Mouse (Mus musculus) brain, embryonic 18.5 days (tissue): ENCODE measurements around the gene Tm9sf2.
A peak's percentile ranks its signal among the peaks of the same experiment; 100 is the strongest.
"Not testable (repeated sequence)": the region's sequence is repeated elsewhere in the genome, so short reads cannot be mapped to it uniquely, and the experiment has no call there.

ENCODE experiments used
- DNase-seq: peaks from one replicate; pipeline ENCODE4 v3.0.0-alpha.2; 2012; ENCODE audit warnings: low read depth, low spot score

Tm9sf2 gene

DNA sequence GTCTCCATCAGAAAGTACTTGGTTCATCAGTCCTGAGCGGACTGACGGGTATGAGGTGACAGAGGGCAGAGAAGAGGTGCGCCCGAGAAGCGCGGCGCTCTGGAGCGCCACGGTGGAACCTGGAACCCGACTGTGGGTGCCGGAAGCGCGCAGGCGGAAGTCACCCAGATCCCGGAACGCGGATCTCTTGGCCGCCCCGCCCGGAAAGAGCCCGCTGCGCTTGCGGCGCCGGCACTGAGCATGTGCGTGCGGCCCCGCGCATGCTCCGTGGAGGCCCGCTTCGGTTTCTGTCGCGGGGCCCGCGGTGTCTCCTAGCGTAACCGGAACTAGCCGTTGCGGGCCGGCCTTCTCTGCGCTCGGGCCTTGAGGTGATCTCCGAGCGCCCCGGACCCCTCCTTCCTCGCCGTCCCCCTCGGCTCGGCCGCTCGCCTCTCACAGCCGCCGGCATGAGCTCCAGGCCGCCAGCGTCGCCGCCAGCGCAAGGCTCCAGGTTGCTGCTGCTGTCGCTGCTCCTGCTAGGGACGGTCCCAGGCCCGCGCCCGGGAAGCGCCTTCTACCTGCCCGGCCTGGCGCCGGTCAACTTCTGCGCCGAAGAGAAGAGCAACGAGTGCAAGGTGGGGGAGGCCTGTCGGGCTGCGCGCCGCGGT is at the start of gene Tm9sf2:
TSS of gene Tm9sf2 (plus strand) at position 217 of the 647 bp plus-strand sequence.
- DNase-seq, result peak; percentile 86

DNA sequence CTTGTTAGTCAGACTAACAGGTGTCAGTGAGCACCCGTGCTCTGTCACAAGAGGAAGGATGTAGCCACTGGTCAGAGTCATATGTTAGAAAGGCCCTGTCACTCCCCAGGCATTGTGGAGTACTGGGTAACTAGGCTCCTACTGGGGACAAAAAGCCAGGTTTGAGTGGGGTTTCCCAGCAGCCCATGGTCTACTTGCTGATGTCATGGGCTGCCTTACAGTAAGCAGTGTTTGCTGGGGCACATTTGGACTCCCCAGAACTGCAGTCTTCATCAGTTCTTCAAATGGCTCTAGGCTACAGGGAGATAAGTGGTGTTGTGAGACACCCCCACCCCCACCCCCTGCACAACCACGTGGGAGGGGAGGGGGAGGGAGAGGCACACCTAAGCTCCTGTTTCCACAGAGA is 48.9 kb upstream of the Tm9sf2 start:
- DNase-seq, result no peak

DNA sequence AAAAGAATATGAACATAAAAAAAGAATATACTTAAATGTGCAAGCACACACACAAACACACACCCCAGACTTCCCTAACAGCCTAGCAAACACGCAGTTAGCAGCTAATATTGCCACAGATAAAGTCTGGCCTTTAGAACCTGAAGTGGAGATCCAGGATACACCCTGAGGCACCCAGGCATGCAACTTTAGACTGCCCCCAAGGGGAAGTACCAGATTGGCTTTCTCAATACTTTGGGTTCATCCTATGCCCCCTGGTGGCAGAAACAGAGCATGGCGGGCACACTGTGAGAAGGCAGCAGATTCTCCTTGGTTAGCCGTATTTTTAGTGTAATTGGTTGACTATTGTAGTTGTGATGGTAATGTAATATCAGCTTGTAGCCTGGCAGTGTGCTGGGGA is 46.2 kb upstream of the Tm9sf2 start:
- DNase-seq, result peak; percentile 8

DNA sequence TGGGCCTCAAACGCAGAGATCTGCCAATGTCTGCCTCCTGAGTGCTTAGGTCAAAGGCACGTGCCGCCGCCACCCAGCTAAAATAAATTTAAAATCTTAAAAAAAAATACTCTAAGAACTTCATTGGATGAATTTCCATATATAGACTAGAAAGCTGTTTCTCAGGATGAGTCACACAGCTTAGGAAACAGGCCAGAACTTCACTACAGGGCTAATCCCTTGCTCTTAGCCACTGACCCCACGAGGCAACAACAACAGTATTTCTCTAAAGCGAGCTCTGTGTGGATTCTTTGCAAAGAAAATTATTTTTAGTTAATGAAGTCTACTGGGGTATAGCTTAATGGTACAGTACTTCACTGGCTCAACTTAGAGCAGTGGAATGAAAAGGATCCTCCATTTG is 45.5 kb upstream of the Tm9sf2 start:
- no peak for DNase-seq

DNA sequence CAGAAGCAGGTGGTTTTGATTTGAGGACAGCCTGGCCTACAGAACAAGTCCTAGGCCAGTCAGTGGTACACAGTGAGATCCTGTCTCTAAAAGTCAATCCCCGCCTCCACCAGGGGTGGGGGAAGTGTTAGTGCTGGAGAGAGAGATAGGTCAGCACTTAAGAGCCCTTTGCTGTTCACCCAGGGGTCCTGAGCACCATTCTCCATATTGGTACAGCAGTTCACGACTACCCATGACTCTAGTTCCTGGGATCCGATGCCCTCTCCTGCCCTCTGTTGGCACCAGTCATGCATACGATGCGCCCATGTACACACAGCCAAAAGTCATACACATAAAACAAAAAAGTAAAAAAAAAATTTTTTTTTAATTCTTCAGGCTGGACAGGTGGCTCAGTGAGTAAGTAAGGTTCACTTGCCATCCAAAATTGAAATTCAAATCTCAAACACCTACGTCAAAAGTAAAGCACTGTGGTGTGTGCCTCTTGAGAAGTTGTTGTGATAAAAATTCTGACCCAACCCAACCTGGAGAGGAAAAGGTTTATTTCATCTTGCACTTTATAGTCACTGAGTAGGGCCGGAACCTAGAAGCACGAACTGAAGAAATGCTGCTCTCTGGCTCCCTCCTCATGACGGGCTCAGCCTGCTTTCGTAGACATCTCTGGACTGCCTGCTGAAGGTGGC is 44.3 kb upstream of the Tm9sf2 start:
- DNase-seq, result no peak

DNA sequence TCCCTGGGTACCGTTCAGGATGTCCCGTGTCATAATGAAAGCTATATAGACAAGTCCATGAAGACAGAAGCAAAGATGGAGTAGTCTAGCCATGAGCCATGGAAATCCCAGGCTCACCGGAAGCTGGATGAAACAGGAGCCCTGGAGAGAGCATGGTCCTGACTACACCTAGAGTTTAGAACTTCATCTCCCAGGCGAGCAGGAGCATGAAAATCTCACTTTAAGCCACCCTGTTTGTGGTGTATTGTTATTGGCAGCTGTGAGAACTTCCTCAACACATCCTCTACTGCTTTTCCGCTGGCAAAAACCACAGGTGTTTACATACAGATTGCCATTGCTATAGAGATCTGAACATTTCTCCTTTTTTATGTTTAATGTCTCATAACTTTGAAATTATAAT is 43.2 kb upstream of the Tm9sf2 start:
- no peak for DNase-seq

DNA sequence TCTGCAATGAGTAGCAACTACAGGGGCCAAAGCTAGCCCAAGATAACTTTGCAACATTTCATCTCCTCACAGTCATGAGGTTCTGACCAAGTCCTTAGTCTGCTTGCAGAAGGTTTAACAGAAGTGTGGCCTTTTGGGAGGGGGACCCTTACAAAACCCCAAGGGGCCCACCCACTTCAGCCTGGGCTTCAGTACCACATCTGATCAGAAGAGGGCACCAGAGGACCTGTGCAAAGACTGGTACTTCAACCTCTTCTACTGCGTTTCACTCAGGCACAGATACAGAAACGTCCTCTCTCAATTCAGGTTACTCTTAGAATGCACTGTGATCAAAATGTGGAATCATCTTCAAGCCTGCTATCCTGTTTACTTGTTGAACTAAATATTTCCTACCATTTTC is 42.3 kb upstream of the Tm9sf2 start:
- DNase-seq, result no peak

DNA sequence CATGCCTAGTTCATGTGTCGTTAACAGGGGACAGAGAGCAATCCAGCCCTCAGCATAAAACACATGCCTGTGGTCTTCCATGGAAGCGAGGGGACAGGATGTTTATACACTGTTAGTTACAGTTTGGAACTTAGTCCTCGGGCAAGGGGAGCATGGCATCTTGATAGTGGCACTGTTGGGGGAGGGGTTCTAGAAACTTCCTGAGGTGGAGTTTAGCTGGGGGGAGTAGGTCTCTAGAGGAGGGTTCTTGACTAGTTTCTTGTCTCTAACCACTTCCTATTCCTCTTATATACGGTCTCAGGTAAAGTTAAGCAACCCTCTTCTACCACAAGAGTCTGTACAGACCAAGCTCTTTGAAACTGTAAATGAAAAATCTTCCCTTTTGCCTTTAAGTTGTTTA is 40.6 kb upstream of the Tm9sf2 start:
- no peak for DNase-seq

DNA sequence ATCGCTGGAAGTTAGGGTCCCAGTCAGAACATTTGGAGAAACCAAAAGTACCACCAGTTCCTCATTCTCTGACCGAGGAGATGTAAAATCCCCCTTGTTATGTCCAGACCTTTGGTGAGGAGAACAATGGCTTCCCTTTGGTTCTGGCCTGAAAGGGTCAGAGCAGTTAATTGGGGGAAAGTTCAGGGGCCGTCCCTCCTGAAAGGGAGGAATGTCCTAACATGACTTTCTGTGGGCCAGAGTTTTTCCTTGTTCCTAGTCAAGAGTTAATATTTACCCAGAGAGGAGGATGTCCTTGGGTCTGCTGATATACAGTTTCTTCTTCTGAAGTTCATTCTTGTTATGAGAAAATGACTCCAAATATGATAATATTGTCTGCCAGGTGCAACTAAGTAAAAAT is 38.8 kb upstream of the Tm9sf2 start:
- DNase-seq, result not testable (repeated sequence)

DNA sequence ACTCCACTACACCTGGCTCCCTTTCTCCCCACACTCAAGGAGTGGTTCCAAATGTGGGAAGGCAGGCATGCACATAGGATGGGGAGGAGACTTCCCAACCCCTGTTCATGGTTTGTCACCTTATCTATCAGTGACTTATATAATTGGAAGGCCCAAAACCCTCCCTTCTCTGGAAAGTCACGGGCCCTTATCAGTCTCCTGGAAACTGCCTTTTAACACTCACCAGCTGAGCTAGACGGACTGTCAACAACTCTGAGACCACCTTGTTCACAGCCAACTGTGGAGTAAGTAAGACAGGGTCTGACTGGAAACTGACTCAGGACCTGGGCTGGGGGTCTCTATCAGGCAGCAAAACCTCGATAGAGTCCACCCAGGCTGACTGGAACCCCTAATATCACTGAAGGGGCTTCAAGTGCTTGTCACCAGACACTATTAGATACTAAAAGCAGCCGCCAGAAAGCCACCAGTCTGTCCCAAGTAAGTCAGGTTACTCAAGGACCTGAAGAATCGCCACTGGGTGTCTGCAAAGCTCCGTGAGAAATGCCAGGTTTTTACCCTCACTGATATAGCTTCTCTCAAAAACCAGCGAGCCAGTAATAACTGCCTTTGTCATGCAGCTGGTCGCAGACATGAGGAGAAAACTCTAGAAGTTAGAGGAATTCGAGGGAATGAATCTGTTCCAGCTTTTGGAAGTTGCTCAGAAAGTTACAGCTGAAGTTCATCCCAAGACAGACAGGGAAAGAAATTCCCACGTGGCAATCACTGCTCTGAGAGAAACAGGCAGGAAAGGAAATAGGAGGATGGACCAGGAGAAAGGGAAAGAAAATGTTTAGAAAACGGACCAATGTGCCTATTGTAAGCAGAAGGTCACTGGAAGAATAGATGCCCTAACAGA is 37.8 kb upstream of the Tm9sf2 start:
- no peak for DNase-seq

DNA sequence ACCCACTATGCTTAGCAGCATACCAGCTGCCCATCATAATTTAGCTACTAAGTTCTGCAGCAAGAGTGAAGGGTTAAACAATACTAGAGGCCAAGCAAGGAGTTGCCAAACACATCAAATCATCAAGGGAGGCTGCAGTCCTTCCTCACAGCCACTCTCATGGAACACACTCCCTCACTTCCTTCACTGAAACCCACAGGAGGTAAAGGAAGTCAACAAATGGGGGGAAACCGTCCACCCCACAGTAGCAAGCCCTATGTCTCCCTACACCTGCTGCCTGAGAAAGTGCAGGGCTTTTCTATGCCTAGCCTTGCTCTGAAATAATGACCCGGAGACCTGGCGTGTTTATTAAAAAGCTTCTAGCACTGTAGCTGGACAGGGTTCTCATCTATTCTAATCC is 36.9 kb upstream of the Tm9sf2 start:
- DNase-seq, result no peak

DNA sequence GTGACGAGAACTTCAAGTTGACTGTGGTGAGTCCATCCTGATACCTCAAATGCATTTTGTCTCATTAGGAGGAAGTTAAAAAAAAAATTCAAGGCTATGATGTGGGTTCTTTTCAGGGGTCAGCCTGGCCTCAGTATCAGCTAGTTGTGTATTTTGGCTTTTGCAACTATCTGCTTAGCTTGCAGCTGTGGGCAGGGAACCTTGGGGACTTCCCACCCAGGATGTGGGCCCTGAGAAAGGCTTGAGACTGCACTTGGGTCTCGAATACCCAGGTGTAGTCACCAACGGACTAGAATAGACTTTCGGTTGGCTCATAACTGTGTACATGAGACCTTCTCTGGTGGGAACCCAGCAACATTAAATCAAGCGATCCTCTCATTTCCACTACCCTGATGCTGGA is 33.4 kb upstream of the Tm9sf2 start:
- DNase-seq, result no peak

DNA sequence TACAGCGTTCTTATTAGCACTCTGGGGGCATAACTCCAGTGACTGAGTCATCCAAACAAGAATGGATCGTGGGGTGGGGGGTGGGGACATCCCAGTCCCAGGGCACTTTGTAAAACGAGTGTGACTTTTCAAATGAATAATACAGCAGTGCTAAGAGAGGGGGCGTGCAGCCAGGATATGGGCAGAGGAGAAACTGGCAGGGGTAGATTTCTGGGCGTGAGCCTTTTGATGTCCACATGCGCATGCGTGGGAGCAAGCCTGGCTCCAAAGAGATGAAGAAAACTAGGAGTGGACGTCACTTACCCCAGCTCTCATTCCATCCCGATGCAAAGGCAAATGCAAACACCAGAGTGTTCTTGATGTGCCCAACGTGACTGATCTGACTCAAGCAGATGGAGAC is 32.5 kb upstream of the Tm9sf2 start:
- no peak for DNase-seq

DNA sequence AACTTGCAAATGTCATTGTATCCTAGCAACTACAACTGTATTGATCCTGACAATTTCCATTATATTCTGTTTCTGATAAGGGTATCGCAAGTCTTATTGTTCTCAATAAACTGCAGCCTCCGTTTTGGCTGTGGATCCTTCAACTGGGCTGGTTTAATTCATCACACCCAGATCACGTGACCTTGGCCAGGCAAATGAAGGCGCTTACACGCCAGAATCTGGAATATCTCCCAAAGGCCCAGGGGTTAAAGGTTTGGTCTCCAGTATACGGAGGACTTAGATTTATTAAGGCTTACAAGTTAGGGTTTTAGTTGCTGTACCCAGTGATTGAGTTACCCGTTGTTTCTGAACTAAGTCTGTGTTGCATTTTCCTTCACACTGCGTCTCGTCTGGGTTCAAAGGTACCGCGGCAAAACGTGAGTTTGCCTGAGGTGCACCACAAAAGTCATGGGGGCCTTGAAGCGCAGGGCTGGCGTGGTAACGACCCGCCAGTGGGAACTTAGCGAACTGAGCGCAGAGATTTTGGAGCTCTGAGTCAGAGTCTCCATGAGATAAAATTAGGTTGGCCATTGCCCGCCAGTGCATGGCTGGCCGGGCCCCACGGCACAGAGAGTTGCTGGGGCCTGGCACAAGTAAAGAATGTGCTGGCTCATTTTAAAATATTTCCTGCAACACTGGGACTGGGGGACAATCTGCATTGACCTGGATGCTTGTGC is 31.2 kb upstream of the Tm9sf2 start:
- DNase-seq, result no peak

DNA sequence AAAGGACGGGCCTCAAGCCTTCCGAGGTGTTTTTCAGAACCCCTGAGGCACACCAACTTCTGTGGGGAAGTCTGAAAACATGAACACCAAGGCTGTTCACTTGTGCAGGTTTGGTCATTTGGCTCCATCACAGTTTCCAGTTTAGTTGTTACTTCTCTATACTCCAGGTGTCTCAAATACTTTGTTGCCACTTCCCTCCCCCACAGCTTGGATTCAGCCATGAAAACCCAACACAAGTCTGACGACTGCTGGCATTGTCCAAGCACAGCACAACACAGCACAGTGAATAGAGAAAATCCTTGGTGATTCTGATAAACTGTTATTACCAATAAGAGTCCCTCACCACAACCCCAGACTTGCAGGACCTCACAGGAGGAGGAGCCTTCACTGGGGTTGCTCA is 29.8 kb upstream of the Tm9sf2 start:
- no peak for DNase-seq

DNA sequence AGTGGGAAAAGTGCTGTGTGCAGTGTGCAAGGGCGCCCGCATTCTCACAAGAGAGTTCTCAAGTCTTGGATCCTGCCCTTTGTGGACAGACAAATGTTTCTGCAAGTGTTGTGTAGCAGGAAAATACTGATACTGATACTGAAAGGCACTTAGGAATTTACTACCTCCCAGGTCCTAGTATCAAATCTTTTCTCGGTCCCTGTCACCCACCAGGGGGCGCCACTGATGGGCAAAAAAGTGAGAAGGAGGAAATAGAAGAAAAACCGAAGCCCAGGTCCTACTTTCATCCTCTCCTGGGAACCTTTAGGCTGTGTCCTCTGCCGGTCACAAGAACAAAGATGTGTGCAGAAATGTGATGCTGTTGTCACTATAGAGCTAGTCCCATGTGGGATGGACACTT is 27.4 kb upstream of the Tm9sf2 start:
- DNase-seq, result no peak

DNA sequence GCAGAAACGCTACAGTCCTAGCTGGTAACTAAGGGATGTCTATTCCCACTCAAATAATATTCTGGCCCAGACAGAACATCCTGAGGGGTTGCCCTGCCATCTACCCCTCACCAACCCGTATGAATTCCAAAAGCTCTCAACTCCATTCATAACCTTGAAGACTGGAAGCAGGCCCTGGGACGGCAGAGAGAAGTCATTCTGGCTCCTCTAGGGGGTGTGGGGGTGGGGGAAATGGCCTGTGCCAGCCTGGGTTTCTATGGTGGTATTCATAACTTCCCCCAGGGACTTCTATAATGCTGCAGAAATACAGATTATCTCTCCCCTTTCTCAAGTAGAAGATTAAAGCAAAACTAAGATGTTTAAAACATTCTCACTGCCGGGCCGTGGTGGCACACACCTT is 26.9 kb upstream of the Tm9sf2 start:
- no peak for DNase-seq

DNA sequence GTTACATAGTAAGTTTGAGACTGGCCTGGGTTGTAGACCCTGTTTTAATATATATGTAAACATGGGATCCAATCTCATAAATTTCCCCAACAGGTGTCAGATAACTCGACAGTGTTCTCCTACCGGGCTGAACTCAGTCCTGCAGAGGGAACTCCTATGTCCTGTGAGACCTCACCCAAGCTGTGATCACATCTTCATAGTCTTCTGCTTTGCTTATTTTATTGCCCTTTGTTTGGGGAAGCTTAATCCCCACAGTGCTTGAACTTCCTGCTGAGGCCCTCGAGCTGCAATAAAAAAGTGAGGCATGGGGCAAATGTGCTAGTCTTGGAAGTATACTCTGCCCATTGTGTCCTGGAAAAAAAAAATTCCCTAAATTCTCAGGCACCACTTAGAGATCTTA is 25.5 kb upstream of the Tm9sf2 start:
- DNase-seq, result no peak

DNA sequence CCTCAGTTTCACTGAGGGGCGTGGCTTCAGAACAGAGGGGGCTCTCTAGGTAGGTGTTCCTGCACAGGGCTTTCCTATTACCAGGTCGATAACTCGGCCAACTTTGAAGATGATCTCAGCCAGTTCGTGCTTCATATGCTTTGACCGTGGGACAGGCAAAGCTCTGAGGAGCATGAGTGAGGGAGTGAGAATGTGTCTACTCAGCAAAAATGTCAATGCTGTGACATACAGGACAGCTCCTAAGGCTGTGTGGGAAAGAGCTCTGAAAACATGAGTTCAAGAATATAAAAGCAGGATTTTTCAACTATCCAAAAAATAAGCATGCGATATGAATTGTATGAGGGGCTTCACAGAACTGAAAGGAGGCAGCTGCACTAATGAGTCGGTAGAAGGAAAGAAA is 23.3 kb upstream of the Tm9sf2 start:
- no peak for DNase-seq

DNA sequence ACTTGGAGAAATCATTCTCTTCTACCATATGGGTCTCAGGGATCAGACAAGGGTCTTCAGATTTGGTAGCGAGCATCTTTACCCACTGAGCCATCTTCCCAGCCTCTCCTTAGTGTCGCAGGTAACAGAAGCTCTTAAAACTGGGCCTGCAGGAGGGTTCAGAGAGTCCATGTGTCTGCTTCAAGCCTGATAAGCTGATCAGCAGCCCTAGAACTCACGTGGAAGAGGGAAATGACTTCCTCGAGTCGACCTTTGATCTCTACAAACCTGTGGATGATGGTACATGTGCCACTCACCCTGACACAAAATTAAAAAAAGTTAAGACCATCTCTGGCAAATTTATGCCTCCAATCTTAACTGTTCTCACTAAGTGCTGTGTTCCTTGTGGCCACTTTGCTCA is 18.9 kb upstream of the Tm9sf2 start:
- DNase-seq, result no peak

DNA sequence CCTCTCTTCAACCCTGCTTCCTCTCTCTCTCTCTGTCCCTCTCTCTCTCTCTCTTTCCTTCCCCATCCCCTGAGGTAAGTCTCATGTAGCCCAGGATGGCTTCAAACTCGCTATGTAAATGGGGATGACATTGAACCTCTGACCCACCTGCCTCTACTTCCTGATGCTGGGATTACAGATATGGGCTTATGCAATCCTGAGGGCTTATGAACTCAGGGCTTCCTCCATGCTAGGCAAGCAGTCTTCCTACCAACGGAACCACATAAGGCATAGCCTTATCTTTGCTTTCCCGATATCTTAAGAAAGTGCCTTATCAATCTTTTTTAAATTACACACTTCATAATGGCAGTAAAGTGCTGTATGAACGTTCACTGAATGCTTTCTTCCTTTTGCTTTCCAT is 14.5 kb upstream of the Tm9sf2 start:
- DNase-seq, result no peak

DNA sequence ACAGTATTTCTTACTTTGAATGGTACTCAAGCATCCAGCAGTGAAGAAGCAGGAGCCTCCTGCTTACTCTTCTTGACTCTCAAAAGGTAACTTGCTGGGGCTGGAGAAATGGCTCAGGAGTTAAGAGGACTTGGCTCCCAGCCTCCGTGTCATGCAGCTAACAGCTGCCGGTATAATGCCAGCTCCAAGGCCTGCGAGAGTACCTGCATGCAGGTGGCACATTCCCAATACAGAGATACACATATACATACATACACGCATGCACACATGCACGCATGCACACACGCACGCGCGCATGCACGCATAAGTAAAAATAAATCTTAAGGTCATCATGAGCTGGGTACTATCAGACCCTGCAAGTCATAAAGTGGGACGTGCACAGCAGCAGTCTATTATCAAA is 10.5 kb upstream of the Tm9sf2 start:
- DNase-seq, result no peak
